ENCODE assay signal across 8 mouse cellular contexts in genomic region chr9:99436182-99437030, GRCm38 (mm10). TPM values are rescaled to one million over a fixed set of nuclear protein-coding genes. Genes with fewer than 3 reads are reported as not detected.
DNase-seq lines count a peak whose midpoint lies in the region; ATAC-seq lines count a peak whose summit lies in the region.

No protein-coding gene starts in this region.

- peak overlapping the region; percentile 90 for H3K9ac ChIP-seq in hindbrain, embryonic 12.5 days

- peaks cover 32% of the 10 kb centered on the region for H3K4me1 ChIP-seq in hindbrain, embryonic 12.5 days

- peak; percentile 81 for ATAC-seq in hindbrain, embryonic 12.5 days (ENCODE audit: low FRiP score)

- H3K4me2 ChIP-seq in hindbrain, embryonic 12.5 days (replicated peaks): peak overlapping the region; percentile 84

- WGBS in hindbrain, embryonic 12.5 days: under 1% methylated on average over 70 of the region's 86 CpGs

- H3K9me3 ChIP-seq in hindbrain, embryonic 12.5 days (replicated peaks): no peaks in the 10 kb centered on the region

- no peaks in the 10 kb centered on the region for H3K36me3 ChIP-seq in hindbrain, embryonic 12.5 days

- peak overlapping the region; percentile 89 for H3K27ac ChIP-seq in hindbrain, embryonic 12.5 days

- peak overlapping the region; percentile 76 for H3K4me3 ChIP-seq in hindbrain, embryonic 12.5 days

- peaks cover 20% of the 10 kb centered on the region for H3K27me3 ChIP-seq in hindbrain, embryonic 12.5 days

- DNase-seq in R1 (ENCODE audit: low read depth, low spot score): peak; percentile 57
- DNase-seq in cerebellum, adult 9-11 months: peak; percentile 84
- DNase-seq in frontal cortex, postnatal 36 days (ENCODE audit: low spot score in 2 of 2): peak; percentile 78 to 84
- peak; percentile 82 to 84 for DNase-seq in layer of hippocampus, postnatal 36 days
- peak; percentile 71 for DNase-seq in lung, postnatal 36 days
- peak; percentile 60 for DNase-seq in retina, postnatal 7 days (ENCODE audit: low read depth, low spot score)
- DNase-seq in urinary bladder, postnatal 10 days (ENCODE audit: low spot score): peak; percentile 42

RNA-seq across cellular contexts. Expression of gene Mras, which starts 0.8 kb away (rescaled TPM):
- polyA plus RNA-seq in hindbrain, embryonic 12.5 days (2016; fragmentation: Nextera tagmentation; extraction: Ambion mirVana): 28.1 and 36.2 TPM in 2 replicates
- 100 to 1,000 TPM; 132 to 154 TPM for total RNA-seq in layer of hippocampus, postnatal 36 days (2021)

RNA-seq across cellular contexts. Expression of gene Nme9, which starts 14.9 kb away (rescaled TPM):
- 0.83 and 1.4 TPM in 2 replicates for polyA plus RNA-seq in hindbrain, embryonic 12.5 days (2016; fragmentation: Nextera tagmentation; extraction: Ambion mirVana)
- total RNA-seq in layer of hippocampus, postnatal 36 days (2021): under 1 TPM in 1 of 2 experiments, not detected in 1; 0.42 TPM

Comparison
In these comparisons a context has a peak if more than half of its experiments do, and no peak if none do; other contexts are left out.
1. Peak in every context shown above with its lines: DNase-seq, ATAC-seq, H3K4me3 ChIP-seq and H3K27ac ChIP-seq.